Mouse (Mus musculus): ENCODE data around the gene Tnfrsf1b.

- no peak for TF ChIP-seq CTCF (IDR thresholded peaks at IDR 0.05; ENCODE audit: control insufficient read depth, insufficient read depth, low read length)
- TF ChIP-seq POLR2A (IDR thresholded peaks at IDR 0.05; ENCODE audit: borderline replicate concordance, control insufficient read depth, low read depth, low read length) = no peak
Measured at GRCm38 (mm10) chr4:145273923-145274322, 27.3 kb upstream of the Tnfrsf1b start.
